Mouse (Mus musculus) embryonic facial prominence, embryonic 11.5 days (tissue): Measurements from ENCODE around the gene Sgf29. TPM values are rescaled to one million over a fixed set of nuclear protein-coding genes. Genes with fewer than 3 reads are reported as not detected.

Experiments
- ATAC-seq: fragments of 200-750 bp; cut with Nextera tagmentation; replicated peaks from 2 replicates; pipeline ENCODE4 v1.8.0; 2017; ENCODE audit warnings: low read depth; ENCODE audit not compliant: insufficient number of reproducible peaks, low FRiP score, low TSS enrichment
- DNase-seq: peaks from one replicate; pipeline ENCODE4 v3.0.0-alpha.2; 2015; ENCODE audit warnings: low spot score
- H3K27ac ChIP-seq: fragments of 300-500 bp; sonication (generic); replicated peaks from 2 replicates; pipeline ENCODE4 v1.5.1; 2014; ENCODE audit warnings: mild to moderate bottlenecking, low read depth, low read length, control low read depth
- H3K27me3 ChIP-seq: fragments of 300-500 bp; sonication (generic); 2 replicates; pipeline ENCODE4 v1.6.1; 2014; ENCODE audit warnings: mild to moderate bottlenecking, low read length, moderate library complexity, mixed read lengths; ENCODE audit not compliant: control insufficient read depth, insufficient read depth
- H3K36me3 ChIP-seq: fragments of 300-500 bp; sonication (generic); replicated peaks from 2 replicates; pipeline ENCODE4 v1.6.1; 2014; ENCODE audit warnings: low read depth, mild to moderate bottlenecking, low read length, moderate library complexity, mixed read lengths; ENCODE audit not compliant: control insufficient read depth, insufficient read depth
- H3K4me1 ChIP-seq: fragments of 300-500 bp; sonication (generic); 2 replicates; pipeline ENCODE4 v1.6.1; 2014; ENCODE audit warnings: low read length, mixed read lengths; ENCODE audit not compliant: control insufficient read depth, insufficient read depth
- H3K4me2 ChIP-seq: fragments of 300-500 bp; sonication (generic); 2 replicates; pipeline ENCODE4 v1.6.1; 2014; ENCODE audit warnings: low read depth, mild to moderate bottlenecking, control low read depth, low read length, moderate library complexity
- H3K4me3 ChIP-seq: fragments of 300-500 bp; sonication (generic); 2 replicates; pipeline ENCODE4 v1.5.1; 2014; ENCODE audit warnings: low read depth, low read length, control low read depth
- H3K9ac ChIP-seq: fragments of 300-500 bp; sonication (generic); replicated peaks from 2 replicates; pipeline ENCODE4 v1.6.1; 2014; ENCODE audit warnings: mild to moderate bottlenecking, control low read depth, low read length
- H3K9me3 ChIP-seq: fragments of 300-500 bp; sonication (generic); replicated peaks from 2 replicates; pipeline ENCODE4 v1.6.1; 2016; ENCODE audit warnings: mild to moderate bottlenecking, low read length, inconsistent platforms, mixed read lengths; ENCODE audit not compliant: control insufficient read depth
- WGBS: fragments of 180-500 bp; shearing (Covaris S2); extraction: QIAGEN DNeasy Blood & Tissue Kit; methylation state at CpG from one replicate; pipeline ENCODE4 v1.1.7; 2014; 5-methylcytosine and 5-hydroxymethylcytosine counted together
- polyA plus RNA-seq: library from polyadenylated mRNA; unstranded; fragments of >200 nt; fragmentation: Nextera tagmentation; extraction: Ambion mirVana; gene quantifications from 2 replicates; pipeline ENCODE4 v1.2.1, GENCODE M21; 2014

Gene Sgf29
- polyA plus RNA-seq, 1 experiment from 2014 or later = 53.7 TPM

GRCm38 (mm10) chr7:126663646-126664045, 14.5 kb downstream of the Sgf29 start:
- WGBS = 61% methylated on average over 8 of the region's 8 CpGs
- no peak overlapping the region for H3K27ac ChIP-seq
- peaks cover 3% of the 10 kb centered on the region; the same call in 1 of the 2 replicates for H3K36me3 ChIP-seq

GRCm38 (mm10) chr7:126665269-126665668, 16.2 kb downstream of the Sgf29 start:
- Histone ChIP-seq H3K4me2 (no peak overlapping the region), H3K4me3 (no peak overlapping the region), H3K27me3 (no peaks in the 10 kb centered on the region), H3K4me1 (no peaks in the 10 kb centered on the region), H3K27ac (no peak overlapping the region), H3K36me3 (peaks cover 3% of the 10 kb centered on the region; the same call in 1 of the 2 replicates), H3K9me3 (no peaks in the 10 kb centered on the region), H3K9ac (no peak overlapping the region)
- DNase-seq (no peak), ATAC-seq (no peak)
- 94% methylated on average over 3 of the region's 3 CpGs for WGBS

More at GRCm38 (mm10) chr7:126663646-126664045, 14.5 kb downstream of the Sgf29 start:
- no peak overlapping the region for H3K4me2 ChIP-seq
- H3K9ac ChIP-seq = no peak overlapping the region
- H3K9me3 ChIP-seq = no peaks in the 10 kb centered on the region
- H3K4me3 ChIP-seq = no peak overlapping the region
- DNase-seq = no peak
- H3K4me1 ChIP-seq = no peaks in the 10 kb centered on the region
- H3K27me3 ChIP-seq = no peaks in the 10 kb centered on the region
- ATAC-seq = no peak; the same call in 1 of the 2 replicates

DNA sequence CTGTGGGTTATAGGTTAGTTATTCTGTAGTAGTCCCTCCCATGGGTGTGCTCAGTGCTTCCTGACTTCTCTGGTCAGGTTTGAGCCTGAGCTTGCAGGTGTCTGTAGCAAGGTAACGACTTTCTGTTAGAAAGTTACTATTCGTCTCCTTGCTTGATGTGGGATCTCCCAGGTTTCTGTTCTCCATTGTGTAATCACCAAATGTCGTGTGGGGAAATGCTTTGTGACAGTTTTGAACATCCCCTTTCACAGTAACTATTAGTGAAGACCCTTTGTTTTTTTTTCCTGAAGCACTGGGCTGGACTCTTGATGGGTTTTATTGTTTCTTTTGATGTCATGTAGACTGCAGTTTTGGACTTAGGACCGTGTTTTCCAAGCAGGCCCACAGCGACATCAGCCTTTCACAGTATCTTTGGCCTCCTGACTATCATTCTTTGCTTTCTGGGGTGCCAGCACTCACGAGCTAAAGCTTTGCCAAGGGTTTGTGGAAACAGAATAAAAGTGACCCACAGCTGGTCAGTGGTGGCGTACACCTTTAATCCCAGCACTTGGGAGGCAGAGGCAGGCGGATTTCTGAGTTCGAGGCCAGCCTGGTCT, 18.5 kb downstream of the Sgf29 start:
- Histone ChIP-seq H3K27me3 (no peaks in the 10 kb centered on the region), H3K4me1 (no peaks in the 10 kb centered on the region), H3K9ac (no peak overlapping the region), H3K27ac (no peak overlapping the region), H3K4me3 (no peak overlapping the region), H3K36me3 (peaks cover 7% of the 10 kb centered on the region; the same call in 1 of the 2 replicates), H3K9me3 (no peaks in the 10 kb centered on the region), H3K4me2 (no peak overlapping the region)
- DNase-seq (no peak), ATAC-seq (no peak)
- WGBS = 87% methylated on average over 9 of the region's 9 CpGs

GRCm38 (mm10) chr7:126668452-126668851, 19.3 kb downstream of the Sgf29 start:
- no peaks in the 10 kb centered on the region for H3K9me3 ChIP-seq
- no peak overlapping the region for H3K9ac ChIP-seq
- ATAC-seq (no peak), DNase-seq (no peak)
- H3K4me2 ChIP-seq = no peak overlapping the region
- WGBS = 88% methylated on average over 5 of the region's 5 CpGs
- no peak overlapping the region for H3K4me3 ChIP-seq
- H3K4me1 ChIP-seq = no peaks in the 10 kb centered on the region
- no peak overlapping the region for H3K27ac ChIP-seq
- peaks cover 7% of the 10 kb centered on the region; the same call in 1 of the 2 replicates for H3K36me3 ChIP-seq
- H3K27me3 ChIP-seq = no peaks in the 10 kb centered on the region

DNA sequence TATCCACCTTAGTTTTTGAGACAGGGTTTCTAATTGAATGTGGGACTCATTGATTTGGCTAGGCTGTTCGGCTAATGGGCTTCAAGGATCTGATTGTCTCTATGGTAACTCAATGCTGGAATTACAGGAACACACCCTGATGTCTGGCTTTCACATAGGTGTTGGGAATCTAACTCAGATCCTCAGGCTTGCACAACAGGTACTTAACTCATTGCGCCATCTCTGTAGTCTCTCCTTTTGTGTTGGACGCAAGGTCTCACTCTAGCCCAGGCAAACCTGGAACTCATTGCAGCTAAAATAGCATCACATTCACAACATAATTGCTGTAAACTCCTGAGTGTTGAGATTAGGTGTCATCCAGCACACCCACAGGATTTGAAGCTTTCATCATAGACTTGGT, 21.0 kb downstream of the Sgf29 start:
- 94% methylated on average over 3 of the region's 3 CpGs for WGBS
- DNase-seq = no peak
- Histone ChIP-seq H3K27me3 (no peaks in the 10 kb centered on the region), H3K4me1 (no peaks in the 10 kb centered on the region), H3K4me3 (no peak overlapping the region), H3K36me3 (peaks cover 7% of the 10 kb centered on the region; the same call in 1 of the 2 replicates), H3K9ac (no peak overlapping the region), H3K4me2 (no peak overlapping the region), H3K9me3 (no peaks in the 10 kb centered on the region), H3K27ac (no peak overlapping the region)
- ATAC-seq = no peak

DNA sequence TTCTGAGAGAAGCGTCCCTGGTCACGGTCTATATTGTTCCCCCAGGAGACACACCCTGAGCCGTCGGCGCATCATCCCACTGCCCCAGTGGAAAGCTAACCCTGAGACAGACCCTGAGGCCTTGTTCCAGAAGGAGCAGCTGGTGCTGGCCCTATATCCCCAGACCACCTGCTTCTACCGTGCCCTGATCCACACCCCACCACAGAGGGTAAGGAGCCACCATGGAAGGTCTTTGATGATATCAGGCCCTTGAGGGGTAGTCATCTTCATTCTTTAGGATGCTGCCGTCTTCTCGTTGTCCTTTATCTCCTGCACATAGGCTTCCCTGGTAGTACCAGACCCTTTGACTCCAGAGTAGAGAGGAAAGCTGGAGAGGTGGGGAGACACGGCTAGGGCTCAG, 23.0 kb downstream of the Sgf29 start:
- Histone ChIP-seq H3K9ac (no peak overlapping the region), H3K27ac (no peak overlapping the region), H3K4me1 (no peaks in the 10 kb centered on the region), H3K36me3 (0 out of 2 replicates have a peak, but pooled peaks cover 4% of the 10 kb centered on the region), H3K4me3 (no peak overlapping the region), H3K9me3 (no peaks in the 10 kb centered on the region), H3K27me3 (no peaks in the 10 kb centered on the region), H3K4me2 (no peak overlapping the region)
- ATAC-seq = no peak
- WGBS = 96% methylated on average over 9 of the region's 9 CpGs
- no peak for DNase-seq

DNA sequence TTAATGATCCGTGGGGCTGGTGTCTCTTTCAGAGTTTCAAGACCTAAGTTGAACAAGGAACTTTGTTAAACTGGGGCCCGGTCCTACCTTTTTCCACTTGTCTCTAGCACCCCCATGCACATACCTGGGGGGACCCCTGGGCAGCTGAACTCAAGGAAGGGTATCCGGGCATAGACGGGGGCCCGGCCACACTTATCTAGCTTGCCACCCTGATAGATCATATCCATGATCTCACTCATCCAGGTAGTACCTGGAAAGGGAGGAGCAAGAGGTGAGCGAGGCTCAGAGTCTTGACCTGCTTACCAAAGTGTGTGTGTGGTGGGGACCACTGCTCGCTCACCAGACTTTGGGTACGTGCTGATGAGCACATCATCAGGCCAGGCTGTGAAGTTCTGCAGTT, 26.0 kb downstream of the Sgf29 start:
- WGBS = 93% methylated on average over 8 of the region's 8 CpGs

DNA sequence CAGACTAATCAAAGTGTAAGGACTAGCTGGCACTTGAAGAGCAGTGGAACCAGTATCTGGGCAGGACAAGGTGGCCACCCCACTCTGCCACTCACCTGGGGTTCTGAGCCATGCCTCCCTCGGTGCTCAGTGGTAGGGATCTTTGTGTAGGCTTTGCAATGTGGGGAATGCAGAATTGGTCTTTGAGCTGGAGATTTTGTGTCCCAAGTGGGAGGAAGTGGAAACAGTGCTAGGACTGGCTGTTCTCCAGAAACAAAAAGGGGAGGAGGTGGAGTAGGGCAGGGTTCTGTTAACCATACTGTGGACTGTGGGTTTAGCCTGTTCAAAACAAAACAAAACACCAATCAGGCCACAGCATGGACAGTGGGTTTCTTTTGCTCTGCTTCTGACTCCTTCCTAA, 27.1 kb downstream of the Sgf29 start, which contains the start of gene Sult1a1:
TSS of gene Sult1a1 (minus strand) at position 226 of the 400 bp plus-strand sequence.
- DNase-seq (no peak), ATAC-seq (no peak)
- Histone ChIP-seq H3K9me3 (no peaks in the 10 kb centered on the region), H3K27me3 (no peaks in the 10 kb centered on the region), H3K4me1 (no peaks in the 10 kb centered on the region), H3K36me3 (0 out of 2 replicates have a peak, but pooled peaks cover 4% of the 10 kb centered on the region), H3K4me2 (no peak within 1 kb of the TSS), H3K4me3 (no peak within 1 kb of the TSS), H3K9ac (no peak within 1 kb of the TSS), H3K27ac (no peak within 1 kb of the TSS)
- 77% methylated on average over 1 of the region's 1 CpGs for WGBS

More for the DNA sequence above, 26.0 kb downstream of the Sgf29 start:
- 0 out of 2 replicates have a peak, but pooled peaks cover 4% of the 10 kb centered on the region for H3K36me3 ChIP-seq
- H3K4me1 ChIP-seq = no peaks in the 10 kb centered on the region
- H3K4me2 ChIP-seq = no peak overlapping the region
- no peak overlapping the region for H3K9ac ChIP-seq
- ATAC-seq = no peak
- no peaks in the 10 kb centered on the region for H3K9me3 ChIP-seq
- no peaks in the 10 kb centered on the region for H3K27me3 ChIP-seq
- no peak overlapping the region for H3K4me3 ChIP-seq
- no peak for DNase-seq
- H3K27ac ChIP-seq = no peak overlapping the region
